Mouse (Mus musculus): ENCODE results near the gene Arhgef17.

Gene Arhgef17

DNA sequence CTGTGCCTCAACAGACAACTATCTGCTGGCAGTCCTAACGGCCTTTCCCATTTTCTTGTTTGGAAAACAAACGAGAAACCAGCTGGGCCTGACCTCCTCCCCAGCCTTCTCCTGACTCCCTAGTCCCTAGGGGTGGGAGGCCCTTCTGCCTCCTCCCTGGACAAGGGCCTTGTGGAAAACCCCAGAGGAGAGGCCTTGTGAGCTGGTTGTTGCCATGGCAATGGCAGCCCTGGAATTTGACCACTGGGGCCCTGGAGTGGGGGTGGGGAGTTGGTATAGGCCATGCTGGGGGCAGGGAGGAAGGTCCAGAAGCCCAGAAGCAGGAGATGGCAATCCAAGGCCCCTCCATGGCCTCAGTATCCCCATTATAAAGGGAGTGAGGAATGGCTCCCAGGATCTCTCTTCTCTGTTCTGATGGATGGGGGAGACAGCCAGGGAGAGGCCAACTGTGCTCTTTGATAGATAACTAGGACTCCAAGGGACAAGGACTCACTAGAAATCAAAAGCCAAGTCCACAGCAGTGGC, 20.6 kb downstream of the Arhgef17 start:
- peak; percentile 81 for DNase-seq

DNA sequence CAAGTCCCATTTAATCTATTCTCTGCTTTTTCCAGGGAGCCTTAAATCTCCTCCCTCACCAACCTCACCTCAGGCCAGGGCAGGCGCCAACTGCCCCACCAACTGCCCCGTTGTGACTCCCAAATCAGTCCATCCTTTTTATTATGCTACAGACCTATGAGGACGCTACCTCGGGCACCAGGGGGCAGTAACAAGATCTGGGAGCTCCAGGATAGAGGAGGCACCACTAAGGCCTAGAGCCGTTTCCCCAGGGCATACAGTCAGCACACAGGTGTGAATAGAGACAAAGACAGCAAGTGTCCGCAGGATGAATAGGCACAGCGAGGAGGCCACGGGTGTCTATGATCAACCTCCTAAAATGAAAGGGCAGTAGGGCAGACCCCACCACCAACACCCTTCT, 23.3 kb downstream of the Arhgef17 start:
- peak; percentile 56 for DNase-seq

GRCm38 (mm10) chr7:100908061-100908460, 23.8 kb downstream of the Arhgef17 start:
- no peak for DNase-seq

- peak; percentile 79 for DNase-seq
Observed at GRCm38 (mm10) chr7:100907231-100907630, 24.7 kb downstream of the Arhgef17 start.

DNA sequence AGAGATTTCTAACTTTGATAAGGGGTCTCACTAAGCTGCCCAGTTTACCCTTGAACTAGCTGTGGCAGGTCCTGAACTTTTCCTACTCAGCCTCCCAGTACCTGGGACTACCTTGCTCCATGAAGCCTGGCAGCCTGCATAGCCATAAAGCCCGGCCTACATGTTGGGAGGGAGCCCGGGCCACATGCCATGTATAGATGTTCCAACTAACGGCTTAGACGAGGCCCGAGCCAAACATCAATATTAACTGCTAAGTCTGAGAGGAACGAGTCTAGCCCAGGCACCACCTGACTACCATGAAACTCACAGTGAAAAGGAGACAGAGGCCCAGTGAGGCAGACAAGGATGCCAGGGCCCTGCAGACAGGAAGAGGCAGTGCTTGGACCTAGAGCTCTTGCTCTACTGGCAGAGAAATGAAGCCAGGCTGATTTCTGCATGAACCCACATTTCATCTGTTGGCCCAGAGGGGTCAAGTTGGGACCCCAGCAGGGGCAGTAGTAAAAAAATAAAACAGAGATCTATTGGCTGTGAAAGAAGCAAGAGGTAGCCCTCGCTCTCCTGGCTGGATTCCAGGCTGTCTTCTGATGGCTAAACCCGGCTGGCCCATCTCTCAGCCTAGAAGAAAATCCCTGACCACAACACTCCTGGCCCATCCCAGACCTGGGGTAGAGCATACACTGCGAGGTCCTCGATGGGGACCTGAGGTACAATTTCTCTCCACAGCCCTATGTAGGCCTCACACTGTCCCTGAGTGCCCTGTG, 25.7 kb downstream of the Arhgef17 start:
- DNase-seq = no peak

- no peak for DNase-seq
Observed at GRCm38 (mm10) chr7:100905037-100905436, 26.9 kb downstream of the Arhgef17 start.

DNA sequence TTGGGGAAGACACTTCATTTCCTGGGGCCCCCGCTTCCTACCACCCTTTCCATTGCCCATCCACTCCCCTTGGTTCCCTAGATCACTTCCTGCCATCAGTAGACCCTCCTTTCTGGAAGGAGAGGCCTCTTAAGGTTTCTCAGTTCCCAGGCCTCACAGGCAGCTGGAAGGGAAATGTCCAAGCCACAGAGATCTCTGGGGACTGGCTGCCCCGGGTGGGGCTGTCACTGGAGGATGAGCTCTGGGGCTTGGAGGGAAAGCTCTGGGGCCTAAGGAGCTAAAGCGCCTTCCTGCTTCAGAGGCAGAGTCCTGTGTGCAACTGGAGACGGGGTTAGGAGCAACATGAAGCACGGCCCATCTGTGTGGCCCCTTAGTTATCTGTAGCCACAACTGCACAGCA, 27.3 kb downstream of the Arhgef17 start:
- no peak for DNase-seq

DNA sequence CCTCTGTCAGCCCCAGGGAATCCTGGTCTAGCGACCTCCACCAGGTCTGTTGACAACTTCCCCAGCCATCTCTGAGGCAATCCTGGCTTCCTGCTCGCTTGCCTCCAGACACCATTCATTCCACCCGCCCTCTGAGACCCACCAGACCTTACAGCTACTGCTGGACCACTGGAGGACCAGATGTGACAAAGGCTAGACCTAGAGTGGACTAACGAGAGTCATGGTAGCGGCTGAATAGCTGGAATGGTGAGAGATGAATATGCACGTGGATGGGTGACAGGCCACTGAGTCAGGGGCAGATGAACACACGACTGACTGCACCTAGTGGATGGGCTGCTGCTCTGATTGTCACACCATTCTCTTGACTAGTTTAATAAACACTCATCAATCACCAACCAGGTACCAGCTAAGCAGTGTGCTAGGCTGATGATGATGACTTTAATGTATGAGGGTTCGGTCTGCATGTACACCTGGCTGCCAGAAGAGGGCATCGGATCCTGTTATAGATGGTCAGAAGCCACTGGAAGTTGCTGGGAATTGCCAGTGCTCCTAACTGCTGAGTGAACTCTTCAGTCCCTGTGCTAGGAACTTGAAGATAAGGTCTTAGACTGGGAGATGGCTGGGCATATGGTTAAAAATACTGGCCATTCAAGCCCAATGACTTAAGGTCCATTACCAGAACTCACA, 29.3 kb downstream of the Arhgef17 start:
- peak; percentile 54 for DNase-seq

DNA sequence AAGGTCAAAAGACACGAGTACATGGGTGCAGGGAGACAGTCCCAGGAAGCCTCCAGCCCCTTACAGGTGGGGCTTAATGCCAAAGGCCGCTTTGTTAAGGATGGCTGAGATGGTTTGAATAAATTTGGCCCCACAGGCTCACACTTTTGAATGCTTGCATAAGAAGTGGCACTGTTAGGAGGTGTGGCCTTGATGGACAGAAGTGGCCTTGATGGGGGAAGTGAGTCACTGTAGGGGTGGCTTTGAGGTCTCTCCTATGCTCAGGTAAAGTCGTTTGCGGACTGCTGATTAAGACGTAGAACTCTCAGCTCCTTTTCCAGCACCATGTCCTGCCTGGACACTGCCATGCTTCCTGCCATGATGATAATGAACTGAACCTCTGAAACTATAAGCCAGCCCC, 34.1 kb downstream of the Arhgef17 start:
- no peak for DNase-seq

GRCm38 (mm10) chr7:100894833-100895226, 37.1 kb downstream of the Arhgef17 start:
- DNase-seq = no peak

GRCm38 (mm10) chr7:100894057-100894832, 37.7 kb downstream of the Arhgef17 start:
- peak; percentile 78 for DNase-seq

- DNase-seq = no peak
Observed at GRCm38 (mm10) chr7:100893249-100894056, 38.5 kb downstream of the Arhgef17 start.

GRCm38 (mm10) chr7:100886535-100886934, 45.4 kb downstream of the Arhgef17 start:
- peak; percentile 59 for DNase-seq

- no peak for DNase-seq
Observed at GRCm38 (mm10) chr7:100884460-100884859, 47.4 kb downstream of the Arhgef17 start.

DNA sequence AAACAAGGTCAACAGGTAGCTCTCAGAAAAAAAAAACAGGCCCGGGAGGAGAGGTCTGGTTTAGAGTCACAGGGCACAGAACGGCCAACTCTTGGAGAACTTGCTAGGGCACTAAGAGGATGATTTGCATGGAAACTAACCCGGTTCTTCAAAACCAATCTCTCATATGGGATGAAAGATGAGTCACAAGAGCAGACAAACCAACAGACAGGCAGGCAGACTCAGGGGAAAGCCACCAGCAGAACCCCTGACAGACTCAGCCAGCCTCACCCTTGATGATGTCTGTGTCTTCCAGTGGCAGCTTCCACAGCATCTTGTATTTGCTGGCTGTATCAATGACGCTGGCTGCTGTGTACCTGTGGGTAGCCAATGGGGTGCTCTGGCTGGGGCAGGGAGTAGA, 50.0 kb downstream of the Arhgef17 start:
- DNase-seq = no peak

GRCm38 (mm10) chr7:100881531-100881930, 50.4 kb downstream of the Arhgef17 start:
- DNase-seq = no peak

GRCm38 (mm10) chr7:100879595-100879994, 52.3 kb downstream of the Arhgef17 start:
- peak; percentile 80 for DNase-seq

DNA sequence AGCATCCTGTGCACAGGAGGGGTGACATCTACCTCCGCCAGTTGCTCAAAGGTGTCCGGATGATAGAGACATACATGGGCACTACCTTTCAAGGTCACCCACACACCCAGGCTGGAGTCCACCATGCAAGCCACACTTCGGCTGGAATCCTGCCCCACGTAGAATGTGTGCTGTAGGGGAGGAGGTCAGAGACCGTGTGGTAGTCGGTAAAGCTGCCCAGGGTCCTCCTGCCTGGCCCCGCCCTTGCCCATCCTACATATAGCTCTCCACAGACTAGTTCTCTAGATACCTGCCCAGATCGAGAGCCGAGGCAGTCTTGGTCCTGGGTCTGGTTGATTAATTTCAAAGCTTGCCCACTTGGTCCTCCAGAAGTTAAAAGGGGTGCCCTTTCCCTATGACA, 55.1 kb downstream of the Arhgef17 start:
- DNase-seq = no peak

DNA sequence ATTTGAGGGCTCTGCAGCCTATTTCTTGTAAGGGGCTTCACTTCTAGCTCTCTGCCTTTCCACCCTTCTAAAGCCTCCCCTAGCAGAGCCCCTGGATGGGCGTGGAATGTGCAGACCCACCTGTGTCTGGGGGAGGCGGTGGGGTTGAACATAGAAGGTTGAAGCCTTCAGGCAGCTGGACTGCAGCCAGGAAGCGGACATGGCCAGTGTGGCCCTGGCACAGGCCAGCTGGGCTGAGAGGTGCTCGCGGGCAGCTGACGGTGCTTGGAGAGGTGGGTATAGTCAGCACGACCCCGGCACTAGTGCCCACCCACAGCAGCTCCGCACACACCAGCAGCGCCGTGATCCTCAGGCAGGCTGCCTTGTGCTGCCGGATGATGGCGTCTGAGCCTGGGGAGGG, 55.6 kb downstream of the Arhgef17 start:
- DNase-seq = no peak

DNA sequence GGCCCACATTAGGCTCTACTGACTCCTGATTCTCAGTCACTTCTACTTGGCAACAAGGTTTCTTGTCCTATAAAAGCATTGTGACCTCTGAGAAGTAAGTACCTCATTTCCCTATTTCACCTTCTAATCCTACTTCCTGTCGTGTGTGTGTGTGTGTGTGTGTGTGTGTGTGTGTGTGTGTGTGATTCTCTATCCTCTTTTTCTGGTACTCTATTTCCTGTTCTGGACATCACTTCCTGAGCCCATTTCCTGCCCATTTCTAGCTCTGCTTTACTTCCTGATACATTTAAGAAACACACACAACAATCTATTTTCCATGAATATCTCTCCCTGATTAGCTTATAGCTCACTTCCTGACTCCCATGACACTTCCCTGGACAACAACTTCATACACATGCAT, 56.1 kb downstream of the Arhgef17 start:
- DNase-seq = no peak

GRCm38 (mm10) chr7:100873197-100873596, 58.7 kb downstream of the Arhgef17 start:
- no peak for DNase-seq

- DNase-seq = no peak
Observed at GRCm38 (mm10) chr7:100871892-100872291, 60.0 kb downstream of the Arhgef17 start.

GRCm38 (mm10) chr7:100871355-100871754, 60.6 kb downstream of the Arhgef17 start:
- DNase-seq = no peak
